Mouse (Mus musculus): ENCODE data around the gene Gm3383.
"Not testable (repeated sequence)": the region's sequence is repeated elsewhere in the genome, so short reads cannot be mapped to it uniquely, and the experiment has no call there.

Gene Gm3383

GRCm38 (mm10) chr14:5807882-5808281 is at the start of gene Gm3383:
Gene Gm3383, minus strand, starts transcription at chr14:5807982.
- DNase-seq (ENCODE audit: low read depth, low spot score) = not testable (repeated sequence)

- DNase-seq (ENCODE audit: low read depth, low spot score) = not testable (repeated sequence)
These were observed 48.1 kb upstream of the Gm3383 start for GRCm38 (mm10) chr14:5855911-5856310.

DNA sequence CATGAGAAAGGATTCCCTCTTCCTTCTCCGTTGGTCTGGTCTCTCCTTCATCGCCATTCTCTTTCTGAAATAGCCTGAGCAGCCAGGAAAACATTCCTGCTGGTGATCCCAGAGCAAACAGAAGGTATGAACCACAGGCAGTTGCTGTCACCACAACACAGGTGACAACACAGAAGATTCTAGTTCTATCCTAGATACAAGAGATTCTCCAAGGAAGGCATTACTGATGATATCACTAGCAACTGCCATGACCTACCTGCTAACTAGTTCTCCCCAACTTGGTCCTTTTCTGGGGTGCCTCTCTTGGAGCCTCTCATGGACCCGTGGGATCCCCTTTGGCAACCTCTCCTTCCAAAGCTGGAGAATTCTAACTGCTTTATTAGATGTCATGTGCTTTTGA is 22.4 kb upstream of the Gm3383 start, which contains the start of gene Gm3424:
Gm3424 (minus strand) TSS at position 101 of the 400 bp plus-strand sequence.
- not testable (repeated sequence) for DNase-seq (ENCODE audit: low read depth, low spot score)

- not testable (repeated sequence) for DNase-seq (ENCODE audit: low read depth, low spot score)
These were observed 5.0 kb upstream of the Gm3383 start for GRCm38 (mm10) chr14:5812699-5813356.

DNA sequence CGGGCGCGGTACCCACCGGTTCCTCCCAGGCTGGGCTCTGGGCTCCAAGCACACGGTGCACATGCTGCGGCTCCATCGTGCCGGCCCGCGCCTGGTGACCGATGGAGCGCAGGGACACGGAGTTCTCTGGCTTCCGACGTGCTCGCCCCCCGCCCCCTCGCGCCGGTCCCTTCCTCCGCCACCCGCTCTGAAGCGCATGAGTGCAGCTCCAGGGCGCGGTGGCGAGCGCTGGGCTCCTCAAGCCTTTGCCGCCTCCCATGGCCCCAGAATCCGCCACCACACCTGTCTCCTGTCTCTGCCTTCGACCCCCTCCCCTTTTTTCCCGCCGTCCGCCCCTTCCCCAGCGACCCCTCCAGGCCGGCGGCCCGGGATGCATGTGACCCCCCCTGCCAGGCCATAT is 66.3 kb downstream of the Gm3383 start, which contains the start of gene Gm3373:
Gm3373 (minus strand) TSS at position 101 of the 400 bp plus-strand sequence.
- DNase-seq (ENCODE audit: low read depth, low spot score) = not testable (repeated sequence)

- not testable (repeated sequence) for DNase-seq (ENCODE audit: low read depth, low spot score)
These were observed 120.4 kb downstream of the Gm3383 start, which contains the start of gene Gm9603 for GRCm38 (mm10) chr14:5687357-5687756. Gene Gm9603, minus strand, starts transcription at chr14:5687457.

DNA sequence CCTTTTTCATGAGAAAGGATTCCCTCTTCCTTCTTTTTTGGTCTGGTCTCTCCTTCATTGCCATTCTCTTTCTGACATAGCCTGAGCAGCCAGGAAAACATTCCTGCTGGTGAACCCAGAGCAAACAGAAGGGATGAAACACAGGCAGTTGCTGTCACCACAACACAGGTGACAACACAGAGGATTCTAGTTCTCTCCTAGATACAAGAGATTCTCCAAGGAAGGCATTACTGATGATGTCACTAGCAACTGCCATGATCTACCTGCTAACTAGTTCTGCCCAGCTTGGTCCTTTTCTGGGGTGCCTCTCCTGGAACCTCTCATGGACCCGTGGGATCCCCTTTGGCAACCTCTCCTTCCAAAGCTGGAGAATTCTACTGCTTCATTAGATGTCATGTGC is 174.9 kb downstream of the Gm3383 start, which contains the start of gene Gm8265:
Gm8265 (minus strand) TSS at position 101 of the 400 bp plus-strand sequence.
- DNase-seq (ENCODE audit: low read depth, low spot score) = not testable (repeated sequence)
